Mouse (Mus musculus): ENCODE results near the gene Sec61a1. TPM values are rescaled to one million over a fixed set of nuclear protein-coding genes. Genes with fewer than 3 reads are reported as not detected.

Gene Sec61a1
- polyA plus RNA-seq, 2 experiments: 66.9 to 86.9 TPM

DNA sequence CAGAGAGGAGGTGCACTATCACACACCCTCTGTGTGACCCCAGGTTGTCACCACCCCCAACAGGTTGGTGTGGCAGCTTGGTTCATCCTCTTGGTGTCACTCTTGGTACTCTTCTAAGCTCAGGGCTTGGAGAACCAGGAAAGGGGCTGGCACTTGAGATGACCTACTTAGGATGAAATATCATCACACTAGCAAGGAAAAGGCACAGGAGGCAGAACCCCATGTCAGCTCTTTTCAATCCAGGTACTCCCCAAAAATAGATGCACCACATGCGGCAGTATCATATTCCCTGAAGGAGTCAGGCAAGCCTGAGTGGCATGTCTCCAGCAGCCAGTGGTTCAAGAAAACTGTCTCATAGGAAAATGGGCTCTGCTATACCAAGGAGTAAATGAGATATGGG, 39.4 kb upstream of the Sec61a1 start:
- no peak overlapping the region for H3K4me3 ChIP-seq (ENCODE audit: insufficient read depth in 1 of 2, low read depth in 2 of 2, low read length in 2 of 2)
- 67% methylated on average over 1 of the region's 1 CpGs for WGBS (ENCODE audit: insufficient replicate concordance)
- H3K27me3 ChIP-seq (ENCODE audit: control insufficient read depth, insufficient read depth, low read length): no peaks in the 10 kb centered on the region
- H3K4me2 ChIP-seq (ENCODE audit: low read depth): no peak overlapping the region
- H3K36me3 ChIP-seq (replicated peaks; ENCODE audit: control insufficient read depth, insufficient read depth, low read depth): no peaks in the 10 kb centered on the region
- H3K9ac ChIP-seq (replicated peaks): no peak overlapping the region
- no peaks in the 10 kb centered on the region for H3K4me1 ChIP-seq (replicated peaks; ENCODE audit: control insufficient read depth in 2 of 2, insufficient read depth in 2 of 2, low read length in 1 of 2)
- H3K27ac ChIP-seq: no peak overlapping the region
- TF ChIP-seq CTCF (IDR thresholded peaks at IDR 0.05; ENCODE audit: low read depth): peak; percentile 37; the same call in 1 of the 2 replicates
- TF ChIP-seq EP300 (IDR thresholded peaks at IDR 0.05; ENCODE audit: low read depth): no peak
- no peaks in the 10 kb centered on the region for H3K9me3 ChIP-seq (ENCODE audit: control insufficient read depth, low read length)
- no peak for DNase-seq (ENCODE audit: low read depth in 3 of 3, low spot score in 3 of 3)
- ATAC-seq (ENCODE audit: insufficient read depth): no peak

DNA sequence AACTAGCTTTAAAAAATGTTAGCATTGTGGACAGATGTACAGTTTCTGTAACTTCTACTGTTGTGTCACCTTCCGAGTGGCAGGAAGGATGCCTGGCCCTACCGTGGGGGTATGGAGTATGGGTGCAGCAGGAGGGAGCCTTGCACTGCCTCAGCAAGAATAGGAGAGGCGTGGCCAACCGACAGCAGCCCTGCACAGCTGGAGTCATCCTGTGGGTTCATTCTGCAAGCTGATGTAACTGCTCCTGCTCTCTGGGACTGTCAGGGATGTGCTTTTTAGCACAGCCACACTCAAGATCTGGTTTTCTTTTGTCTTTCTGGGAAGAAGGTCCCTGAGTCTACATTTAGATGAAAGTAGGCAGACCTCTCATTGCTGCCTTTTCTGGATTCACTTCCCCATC, 38.8 kb upstream of the Sec61a1 start:
- H3K36me3 ChIP-seq (replicated peaks; ENCODE audit: control insufficient read depth, insufficient read depth, low read depth): no peaks in the 10 kb centered on the region
- WGBS (ENCODE audit: insufficient replicate concordance): 21% methylated on average over 4 of the region's 4 CpGs
- DNase-seq (ENCODE audit: low read depth in 3 of 3, low spot score in 3 of 3): no peak
- H3K27ac ChIP-seq: no peak overlapping the region
- no peaks in the 10 kb centered on the region for H3K27me3 ChIP-seq (ENCODE audit: control insufficient read depth, insufficient read depth, low read length)
- no peak overlapping the region for H3K4me3 ChIP-seq (ENCODE audit: insufficient read depth in 1 of 2, low read depth in 2 of 2, low read length in 2 of 2)
- TF ChIP-seq CTCF (IDR thresholded peaks at IDR 0.05; ENCODE audit: low read depth) (no peak), EP300 (IDR thresholded peaks at IDR 0.05; ENCODE audit: low read depth) (no peak)
- no peak overlapping the region for H3K9ac ChIP-seq (replicated peaks)
- no peaks in the 10 kb centered on the region for H3K4me1 ChIP-seq (replicated peaks; ENCODE audit: control insufficient read depth in 2 of 2, insufficient read depth in 2 of 2, low read length in 1 of 2)
- no peak for ATAC-seq (ENCODE audit: insufficient read depth)
- H3K4me2 ChIP-seq (ENCODE audit: low read depth): no peak overlapping the region
- no peaks in the 10 kb centered on the region for H3K9me3 ChIP-seq (ENCODE audit: control insufficient read depth, low read length)

DNA sequence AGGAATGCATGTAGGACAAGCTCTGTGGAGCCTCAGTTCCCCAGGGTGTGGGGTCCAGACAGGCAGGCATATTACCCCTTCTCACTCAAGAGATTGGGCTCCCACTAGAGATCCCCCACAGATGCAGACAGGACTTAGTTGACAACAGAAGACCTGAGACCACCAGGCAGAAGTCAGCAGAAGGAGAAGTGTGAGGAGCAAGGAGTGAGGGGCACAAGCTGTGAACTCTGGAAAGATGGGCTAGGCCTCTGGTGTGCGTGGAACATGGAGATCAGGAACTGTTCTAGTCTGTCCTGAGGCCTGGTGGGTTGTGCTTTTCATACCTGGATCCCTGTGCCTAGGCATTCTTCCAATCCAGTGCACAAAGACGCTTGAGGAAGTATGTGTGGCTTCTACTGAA, 31.2 kb upstream of the Sec61a1 start:
- H3K36me3 ChIP-seq (replicated peaks; ENCODE audit: control insufficient read depth, insufficient read depth, low read depth): no peaks in the 10 kb centered on the region
- DNase-seq (ENCODE audit: low read depth in 3 of 3, low spot score in 3 of 3): no peak
- H3K9ac ChIP-seq (replicated peaks): no peak overlapping the region
- H3K27ac ChIP-seq: no peak overlapping the region
- H3K9me3 ChIP-seq (ENCODE audit: control insufficient read depth, low read length): no peaks in the 10 kb centered on the region
- peaks cover 2 to 20% of the 10 kb centered on the region in 2 experiments; a peak in 3 of 4 replicates for H3K4me1 ChIP-seq (replicated peaks; ENCODE audit: control insufficient read depth in 2 of 2, insufficient read depth in 2 of 2, low read length in 1 of 2)
- H3K4me3 ChIP-seq (ENCODE audit: insufficient read depth in 1 of 2, low read depth in 2 of 2, low read length in 2 of 2): no peak overlapping the region
- H3K4me2 ChIP-seq (ENCODE audit: low read depth): no peak overlapping the region
- ATAC-seq (ENCODE audit: insufficient read depth): no peak
- TF ChIP-seq CTCF (IDR thresholded peaks at IDR 0.05; ENCODE audit: low read depth) (no peak), EP300 (IDR thresholded peaks at IDR 0.05; ENCODE audit: low read depth) (no peak)
- WGBS (ENCODE audit: insufficient replicate concordance): 58% methylated on average over 2 of the region's 2 CpGs
- H3K27me3 ChIP-seq (ENCODE audit: control insufficient read depth, insufficient read depth, low read length): no peaks in the 10 kb centered on the region

DNA sequence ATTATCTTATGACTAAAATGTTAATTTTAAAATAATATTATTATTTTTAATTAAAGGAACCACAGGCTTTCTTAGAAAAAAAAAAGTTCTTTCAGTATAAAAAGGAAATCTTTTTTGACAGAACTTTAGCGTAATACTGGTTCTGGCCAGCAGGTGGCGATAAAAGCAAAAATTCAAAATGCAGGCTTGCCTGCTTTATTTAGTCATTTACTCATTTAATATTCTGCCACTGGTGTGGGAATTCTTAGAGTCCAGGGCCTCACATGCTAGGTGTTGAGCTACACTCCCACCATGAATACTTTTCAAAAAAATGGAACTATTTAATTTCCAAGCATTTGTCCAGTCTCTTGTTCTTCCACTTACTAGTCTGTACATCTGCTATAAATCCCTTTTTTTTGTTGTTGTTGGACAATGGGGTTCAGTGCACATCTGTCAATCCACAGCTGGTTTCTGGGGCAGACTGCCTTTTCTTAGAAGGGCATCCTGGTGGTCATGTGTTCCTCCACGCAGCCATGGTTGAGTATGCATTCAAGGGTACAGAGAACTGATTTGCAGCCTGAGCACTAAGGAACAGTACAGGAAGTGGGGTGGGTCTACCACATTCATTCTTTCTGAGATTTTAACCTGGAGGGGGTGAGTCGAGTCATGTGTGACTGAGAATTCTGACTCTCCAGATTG, 30.6 kb upstream of the Sec61a1 start:
- ATAC-seq (ENCODE audit: insufficient read depth): no peak
- Histone ChIP-seq H3K9me3 (ENCODE audit: control insufficient read depth, low read length) (no peaks in the 10 kb centered on the region), H3K9ac (replicated peaks) (no peak overlapping the region), H3K36me3 (replicated peaks; ENCODE audit: control insufficient read depth, insufficient read depth, low read depth) (no peaks in the 10 kb centered on the region), H3K27me3 (ENCODE audit: control insufficient read depth, insufficient read depth, low read length) (no peaks in the 10 kb centered on the region), H3K4me1 (replicated peaks; ENCODE audit: control insufficient read depth in 2 of 2, insufficient read depth in 2 of 2, low read length in 1 of 2) (peaks cover 2 to 23% of the 10 kb centered on the region in 2 experiments; a peak in 3 of 4 replicates), H3K4me2 (ENCODE audit: low read depth) (no peak overlapping the region), H3K4me3 (ENCODE audit: insufficient read depth in 1 of 2, low read depth in 2 of 2, low read length in 2 of 2) (no peak overlapping the region), H3K27ac (no peak overlapping the region)
- no peak for TF ChIP-seq EP300 (IDR thresholded peaks at IDR 0.05; ENCODE audit: low read depth)
- peak; percentile 62 for TF ChIP-seq CTCF (IDR thresholded peaks at IDR 0.05; ENCODE audit: low read depth)
- 14% methylated on average over 4 of the region's 4 CpGs for WGBS (ENCODE audit: insufficient replicate concordance)
- peak; percentile 28 to 33 (median 31) for DNase-seq (ENCODE audit: low read depth in 3 of 3, low spot score in 3 of 3)

DNA sequence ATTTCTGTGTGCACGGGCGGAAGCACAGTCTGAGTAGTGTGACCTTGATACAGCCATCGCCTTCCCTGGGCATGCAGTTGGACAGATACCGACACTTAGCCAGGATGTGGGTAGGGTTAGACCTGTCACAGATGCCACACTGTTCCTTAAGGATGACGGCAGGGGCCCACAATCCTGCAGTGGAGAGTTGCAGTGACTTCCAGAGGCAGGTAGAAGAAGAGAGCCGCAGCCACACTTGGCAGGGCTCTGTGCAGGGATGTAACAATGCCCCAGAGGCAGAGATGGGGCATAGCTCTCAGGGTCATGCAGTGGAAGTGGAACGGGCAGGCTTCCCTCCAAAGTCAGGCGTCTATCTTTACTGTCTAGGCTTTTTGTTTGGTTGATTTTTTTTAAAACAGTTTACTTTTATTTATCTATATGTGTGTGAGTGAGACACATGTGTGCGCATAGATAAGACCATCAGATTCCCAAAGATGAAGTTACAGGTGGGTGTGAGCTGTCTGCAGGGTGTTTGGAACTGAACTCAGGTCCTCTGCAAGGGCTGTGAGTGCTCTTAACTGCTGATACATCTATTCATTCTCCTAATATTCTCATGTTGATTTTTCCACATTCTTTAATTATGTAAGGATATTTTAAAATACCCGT, 29.8 kb upstream of the Sec61a1 start:
- Histone ChIP-seq H3K4me2 (ENCODE audit: low read depth) (no peak overlapping the region), H3K4me1 (replicated peaks; ENCODE audit: control insufficient read depth in 2 of 2, insufficient read depth in 2 of 2, low read length in 1 of 2) (peaks cover 2 to 23% of the 10 kb centered on the region in 2 experiments; a peak in 3 of 4 replicates), H3K36me3 (replicated peaks; ENCODE audit: control insufficient read depth, insufficient read depth, low read depth) (no peaks in the 10 kb centered on the region), H3K9ac (replicated peaks) (no peak overlapping the region), H3K27ac (no peak overlapping the region), H3K9me3 (ENCODE audit: control insufficient read depth, low read length) (no peaks in the 10 kb centered on the region), H3K4me3 (ENCODE audit: insufficient read depth in 1 of 2, low read depth in 2 of 2, low read length in 2 of 2) (no peak overlapping the region), H3K27me3 (ENCODE audit: control insufficient read depth, insufficient read depth, low read length) (no peaks in the 10 kb centered on the region)
- 36% methylated on average over 10 of the region's 10 CpGs for WGBS (ENCODE audit: insufficient replicate concordance)
- ATAC-seq (ENCODE audit: insufficient read depth) (peak; percentile 80; the same call in 1 of the 2 replicates), DNase-seq (ENCODE audit: low read depth in 3 of 3, low spot score in 3 of 3) (peak; percentile 26 to 40 (median 37))
- TF ChIP-seq EP300 (IDR thresholded peaks at IDR 0.05; ENCODE audit: low read depth) (peak; percentile 47; the same call in 1 of the 2 replicates), CTCF (IDR thresholded peaks at IDR 0.05; ENCODE audit: low read depth) (peak; percentile 31; the same call in 1 of the 2 replicates)
